Mouse (Mus musculus) lung, embryonic 14.5 days (tissue): ENCODE results near the gene C1ql1. TPM values are rescaled to one million over a fixed set of nuclear protein-coding genes. Genes with fewer than 3 reads are reported as not detected.

Source experiments
- ATAC-seq: fragments of 200-750 bp; cut with Nextera tagmentation; 2 replicates; pipeline ENCODE4 v1.8.0; 2017; ENCODE audit warnings: mild to moderate bottlenecking, moderate TSS enrichment, moderate library complexity; ENCODE audit not compliant: insufficient read depth
- DNase-seq: peaks from one replicate; pipeline ENCODE4 v3.0.0-alpha.2; 2015
- H3K27ac ChIP-seq: fragments of 300-500 bp; sonication (generic); 2 replicates; pipeline ENCODE4 v1.5.1; 2014; ENCODE audit warnings: low read depth, mild to moderate bottlenecking, moderate library complexity
- H3K27me3 ChIP-seq: fragments of 300-500 bp; sonication (generic); 2 replicates; pipeline ENCODE4 v1.6.1; 2014; ENCODE audit warnings: low read length, control low read depth; ENCODE audit not compliant: insufficient read depth
- H3K36me3 ChIP-seq: fragments of 300-500 bp; sonication (generic); 2 replicates; pipeline ENCODE4 v1.6.1; 2014; ENCODE audit warnings: control low read depth; ENCODE audit not compliant: insufficient read depth
- H3K4me1 ChIP-seq: fragments of 300-500 bp; sonication (generic); 2 replicates; pipeline ENCODE4 v1.6.1; 2014; ENCODE audit warnings: antibody characterized with exemption, control low read depth; ENCODE audit not compliant: insufficient read depth
- H3K4me2 ChIP-seq: fragments of 300-500 bp; sonication (generic); 2 replicates; pipeline ENCODE4 v1.6.1; 2014; ENCODE audit warnings: mild to moderate bottlenecking
- H3K4me3 ChIP-seq: fragments of 300-500 bp; sonication (generic); 2 replicates; pipeline ENCODE4 v1.5.1; 2014; ENCODE audit warnings: low read depth, low read length
- H3K9ac ChIP-seq: fragments of 300-500 bp; sonication (generic); 2 replicates; pipeline ENCODE4 v1.6.1; 2014
- H3K9me3 ChIP-seq: fragments of 300-500 bp; sonication (generic); 2 replicates; pipeline ENCODE4 v1.6.1; 2016; ENCODE audit warnings: low read depth, low read length, control low read depth
- CTCF ChIP-seq: IDR thresholded peaks from 2 replicates; pipeline ENCODE4 v1.5.1; 2016; ENCODE audit warnings: antibody characterized with exemption, low read depth
- WGBS: fragments of 180-500 bp; shearing (Covaris S2); extraction: QIAGEN DNeasy Blood & Tissue Kit; methylation state at CpG from one replicate; pipeline ENCODE4 v1.1.7; 2014; 5-methylcytosine and 5-hydroxymethylcytosine counted together
- polyA plus RNA-seq: library from polyadenylated mRNA; unstranded; fragments of >200 nt; fragmentation: Nextera tagmentation; extraction: Ambion mirVana; gene quantifications from 2 replicates; pipeline ENCODE4 v1.2.1, GENCODE M21; 2014

Gene C1ql1
- polyA plus RNA-seq, 1 experiment from 2014 or later, result 3.1 TPM

GRCm38 (mm10) chr11:102925351-102925717 is 21.2 kb downstream of the C1ql1 start:
- H3K9ac ChIP-seq, result peak overlapping the region; percentile 78
- H3K27me3 ChIP-seq, result no peaks in the 10 kb centered on the region
- DNase-seq (peak; percentile 82), ATAC-seq (peak; percentile 66)
- peaks cover 9% of the 10 kb centered on the region; the same call in 1 of the 2 replicates for H3K4me1 ChIP-seq
- H3K27ac ChIP-seq, result peak overlapping the region; percentile 97
- peak; percentile 52; the same call in 1 of the 2 replicates for TF ChIP-seq CTCF
- WGBS, result under 1% methylated on average over 10 of the region's 10 CpGs
- peak overlapping the region; percentile 82 for H3K4me3 ChIP-seq
- H3K4me2 ChIP-seq, result peak overlapping the region; percentile 60
- H3K36me3 ChIP-seq, result peaks cover 14% of the 10 kb centered on the region
- H3K9me3 ChIP-seq, result no peaks in the 10 kb centered on the region

GRCm38 (mm10) chr11:102924557-102925350 is 21.7 kb downstream of the C1ql1 start, which contains the start of gene Kif18b:
Kif18b (minus strand) TSS chr11:102925124.
- peaks cover 9% of the 10 kb centered on the region; the same call in 1 of the 2 replicates for H3K4me1 ChIP-seq
- peak within 1 kb of the TSS; percentile 97 for H3K27ac ChIP-seq
- H3K36me3 ChIP-seq, result peaks cover 14% of the 10 kb centered on the region
- DNase-seq (peak; percentile 100), ATAC-seq (peak; percentile 97)
- H3K9ac ChIP-seq, result peak within 1 kb of the TSS; percentile 78
- no peak for TF ChIP-seq CTCF
- H3K9me3 ChIP-seq, result no peaks in the 10 kb centered on the region
- H3K4me3 ChIP-seq, result peak within 1 kb of the TSS; percentile 82
- no peaks in the 10 kb centered on the region for H3K27me3 ChIP-seq
- peak within 1 kb of the TSS; percentile 60 for H3K4me2 ChIP-seq
- under 1% methylated on average over 62 of the region's 62 CpGs for WGBS

- WGBS, result 67% methylated on average over 6 of the region's 6 CpGs
- DNase-seq (no peak), ATAC-seq (no peak)
- Histone ChIP-seq H3K4me3 (no peak overlapping the region), H3K4me2 (no peak overlapping the region), H3K36me3 (peaks cover 22% of the 10 kb centered on the region), H3K4me1 (peaks cover 9% of the 10 kb centered on the region; the same call in 1 of the 2 replicates), H3K27ac (no peak overlapping the region), H3K9ac (no peak overlapping the region), H3K27me3 (no peaks in the 10 kb centered on the region), H3K9me3 (no peaks in the 10 kb centered on the region)
- no peak for TF ChIP-seq CTCF
Measured at GRCm38 (mm10) chr11:102921491-102921890, 25.0 kb downstream of the C1ql1 start.

GRCm38 (mm10) chr11:102918077-102918476 is 28.4 kb downstream of the C1ql1 start:
- ATAC-seq, result no peak
- no peaks in the 10 kb centered on the region for H3K9me3 ChIP-seq
- H3K4me2 ChIP-seq, result no peak overlapping the region
- H3K27ac ChIP-seq, result no peak overlapping the region
- no peaks in the 10 kb centered on the region for H3K27me3 ChIP-seq
- no peak overlapping the region for H3K9ac ChIP-seq
- TF ChIP-seq CTCF, result no peak
- peaks cover 56% of the 10 kb centered on the region for H3K36me3 ChIP-seq
- H3K4me1 ChIP-seq, result 0 out of 2 replicates have a peak, but pooled peaks cover 6% of the 10 kb centered on the region
- WGBS, result 89% methylated on average over 4 of the region's 4 CpGs
- H3K4me3 ChIP-seq, result no peak overlapping the region
- no peak for DNase-seq

GRCm38 (mm10) chr11:102915380-102915779 is 31.1 kb downstream of the C1ql1 start:
- no peaks in the 10 kb centered on the region for H3K4me1 ChIP-seq
- no peak for ATAC-seq
- H3K27ac ChIP-seq, result no peak overlapping the region
- H3K4me2 ChIP-seq, result no peak overlapping the region
- H3K9ac ChIP-seq, result no peak overlapping the region
- H3K4me3 ChIP-seq, result no peak overlapping the region
- no peak for TF ChIP-seq CTCF
- WGBS, result 82% methylated on average over 9 of the region's 9 CpGs
- no peak for DNase-seq
- no peaks in the 10 kb centered on the region for H3K27me3 ChIP-seq
- no peaks in the 10 kb centered on the region for H3K9me3 ChIP-seq
- peaks cover 67% of the 10 kb centered on the region for H3K36me3 ChIP-seq

GRCm38 (mm10) chr11:102911376-102911775 is 35.1 kb downstream of the C1ql1 start:
- Histone ChIP-seq H3K9ac (no peak overlapping the region), H3K9me3 (no peaks in the 10 kb centered on the region), H3K4me1 (no peaks in the 10 kb centered on the region), H3K27ac (no peak overlapping the region), H3K27me3 (no peaks in the 10 kb centered on the region), H3K4me2 (no peak overlapping the region), H3K36me3 (peaks cover 98% of the 10 kb centered on the region), H3K4me3 (no peak overlapping the region)
- no peak for DNase-seq
- TF ChIP-seq CTCF, result no peak
- 81% methylated on average over 7 of the region's 7 CpGs for WGBS
- no peak for ATAC-seq

- TF ChIP-seq CTCF, result no peak
- H3K4me2 ChIP-seq, result no peak overlapping the region
- H3K36me3 ChIP-seq, result peaks cover 39% of the 10 kb centered on the region
- H3K4me3 ChIP-seq, result no peak overlapping the region
- H3K9ac ChIP-seq, result no peak overlapping the region
- no peaks in the 10 kb centered on the region for H3K9me3 ChIP-seq
- ATAC-seq, result no peak
- WGBS, result 61% methylated on average over 7 of the region's 7 CpGs
- no peaks in the 10 kb centered on the region for H3K27me3 ChIP-seq
- no peak for DNase-seq
- H3K4me1 ChIP-seq, result no peaks in the 10 kb centered on the region
- H3K27ac ChIP-seq, result no peak overlapping the region
Measured at GRCm38 (mm10) chr11:102903654-102904053, 42.8 kb downstream of the C1ql1 start.
